Mouse (Mus musculus): ENCODE results near the gene Sdhc.

DNA sequence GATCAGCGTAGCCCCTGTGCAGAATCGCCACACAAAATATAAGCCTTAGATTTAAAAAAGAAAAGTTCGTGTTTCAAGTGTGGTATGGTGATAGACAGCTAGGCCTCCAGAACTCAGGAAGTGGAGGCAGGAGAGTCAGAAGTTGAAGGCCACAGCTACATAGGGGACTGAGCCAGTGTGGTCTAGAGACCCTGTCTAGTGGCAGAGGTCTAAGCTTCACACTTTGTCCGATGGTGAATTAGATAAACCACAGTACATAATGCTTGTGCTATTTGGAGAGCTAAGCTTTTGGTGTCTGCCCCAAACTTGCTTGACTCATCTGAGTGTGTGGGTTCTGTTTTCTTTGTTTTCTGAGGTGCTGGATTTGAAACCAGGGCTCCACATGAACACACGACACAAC is 31.4 kb downstream of the Sdhc start:
- TF ChIP-seq POLR2A (IDR thresholded peaks at IDR 0.05; ENCODE audit: borderline replicate concordance, control insufficient read depth, low read depth, low read length) = no peak
- TF ChIP-seq CTCF (IDR thresholded peaks at IDR 0.05; ENCODE audit: control insufficient read depth, insufficient read depth, low read length) = no peak
